Mouse (Mus musculus): ENCODE results near the gene Ppp1r10.
"Not testable (repeated sequence)": the region's sequence is repeated elsewhere in the genome, so short reads cannot be mapped to it uniquely, and the experiment has no call there.

Ppp1r10 gene

GRCm38 (mm10) chr17:35930627-35931026, 14.4 kb downstream of the Ppp1r10 start:
- no peak for DNase-seq (ENCODE audit: low read depth, low spot score)

DNA sequence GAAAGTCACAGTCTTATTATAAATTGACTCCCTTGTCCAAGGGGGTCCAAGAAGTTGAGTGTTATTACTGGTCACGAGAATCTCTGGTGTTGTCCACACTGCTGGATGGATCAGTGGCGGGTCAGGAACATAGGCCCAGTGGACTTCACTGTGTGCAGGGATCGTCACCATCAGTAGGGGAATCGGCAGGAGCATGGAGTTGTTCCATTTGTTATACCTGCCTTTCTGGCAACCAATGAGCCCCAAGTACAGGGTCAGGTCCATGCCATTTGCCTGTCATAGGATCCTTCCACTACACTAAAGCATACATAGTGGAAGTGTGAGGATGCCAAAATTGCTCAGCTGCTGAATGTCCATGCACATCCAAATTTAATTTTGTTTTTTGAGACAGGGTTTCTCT, 16.4 kb downstream of the Ppp1r10 start:
- DNase-seq (ENCODE audit: low read depth, low spot score), result no peak

DNA sequence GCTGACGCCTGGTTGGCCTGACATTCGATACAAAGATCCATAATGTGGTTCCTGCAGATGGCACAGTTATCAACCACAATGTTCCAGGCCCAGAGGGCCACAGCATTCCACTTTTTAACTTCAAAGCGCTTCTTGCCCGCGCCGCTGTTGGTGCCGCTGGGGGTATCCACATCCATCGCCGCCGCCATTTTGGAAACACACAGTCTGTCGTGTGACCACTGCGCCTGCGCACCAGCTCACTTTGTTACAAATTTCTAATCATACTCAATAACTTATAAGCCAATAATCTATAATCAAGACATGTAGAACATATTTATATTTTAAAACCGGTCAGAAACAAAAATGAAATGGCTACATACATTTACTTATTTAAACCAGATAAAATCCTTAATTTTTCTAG, 19.5 kb downstream of the Ppp1r10 start:
- DNase-seq (ENCODE audit: low read depth, low spot score), result peak; percentile 58

- peak; percentile 89 for DNase-seq (ENCODE audit: low read depth, low spot score)
Observed at GRCm38 (mm10) chr17:35937700-35938348, 21.6 kb downstream of the Ppp1r10 start.

DNA sequence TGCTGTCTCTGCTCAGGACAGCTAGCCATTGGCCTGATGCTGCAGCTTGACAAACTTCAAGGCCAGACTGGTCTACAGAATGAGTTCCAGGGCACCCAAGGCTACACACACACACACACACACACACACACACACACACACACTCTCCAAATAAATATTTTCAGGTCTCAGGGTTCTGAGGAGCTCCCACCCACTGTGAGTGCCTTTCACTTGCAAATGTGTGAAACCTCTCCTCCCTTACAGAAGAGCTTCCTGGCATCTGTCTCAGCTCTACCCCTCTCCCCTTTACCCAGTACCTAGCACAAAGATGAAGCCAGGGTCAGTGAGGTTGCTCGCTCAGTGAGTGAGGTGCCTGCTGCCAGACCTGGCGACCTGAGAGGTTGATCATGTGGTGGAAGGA, 22.9 kb downstream of the Ppp1r10 start:
- DNase-seq (ENCODE audit: low read depth, low spot score), result peak; percentile 95

DNA sequence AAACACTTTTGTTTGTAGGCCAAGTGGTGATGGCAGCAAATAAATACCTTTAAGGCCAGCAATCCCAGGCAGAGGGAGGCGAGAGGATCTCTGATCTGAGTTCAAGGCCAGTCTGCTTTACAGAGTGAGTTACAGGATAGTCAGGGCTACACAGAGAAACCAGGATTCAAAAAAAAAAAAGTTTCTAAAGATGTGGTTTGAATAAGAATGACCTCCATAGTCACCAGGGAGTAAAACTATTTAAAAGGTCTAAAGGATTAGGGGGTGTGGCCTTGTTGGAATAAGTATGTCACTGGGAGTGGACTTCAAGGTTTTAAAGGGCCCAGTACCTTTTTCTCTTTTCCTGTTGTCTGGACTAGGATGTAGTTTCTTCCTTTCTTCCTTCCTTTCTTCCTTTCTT, 23.7 kb downstream of the Ppp1r10 start:
- peak; percentile 97 for DNase-seq (ENCODE audit: low read depth, low spot score)

- DNase-seq (ENCODE audit: low read depth, low spot score), result not testable (repeated sequence)
Observed at GRCm38 (mm10) chr17:35950946-35951345, 34.7 kb downstream of the Ppp1r10 start.

DNA sequence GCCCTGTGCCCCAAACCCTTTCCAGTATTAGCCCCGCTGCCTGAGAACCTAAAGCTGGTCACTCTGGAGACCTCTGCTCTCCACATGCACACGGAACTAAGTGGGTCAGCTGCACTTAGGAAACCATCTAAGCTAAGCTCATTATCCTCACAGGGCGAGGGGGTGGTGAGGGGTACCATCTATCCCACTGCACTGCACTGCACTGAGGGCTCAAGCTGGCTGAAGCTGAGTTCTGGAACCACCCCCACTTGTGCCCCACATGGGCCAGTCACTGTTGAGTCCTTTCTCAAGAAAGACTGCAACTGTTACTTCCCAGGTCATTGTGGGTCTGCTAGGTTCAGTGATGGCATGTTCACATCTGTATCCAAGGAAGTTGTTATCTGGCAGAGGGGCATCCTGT, 36.3 kb downstream of the Ppp1r10 start:
- not testable (repeated sequence) for DNase-seq (ENCODE audit: low read depth, low spot score)

DNA sequence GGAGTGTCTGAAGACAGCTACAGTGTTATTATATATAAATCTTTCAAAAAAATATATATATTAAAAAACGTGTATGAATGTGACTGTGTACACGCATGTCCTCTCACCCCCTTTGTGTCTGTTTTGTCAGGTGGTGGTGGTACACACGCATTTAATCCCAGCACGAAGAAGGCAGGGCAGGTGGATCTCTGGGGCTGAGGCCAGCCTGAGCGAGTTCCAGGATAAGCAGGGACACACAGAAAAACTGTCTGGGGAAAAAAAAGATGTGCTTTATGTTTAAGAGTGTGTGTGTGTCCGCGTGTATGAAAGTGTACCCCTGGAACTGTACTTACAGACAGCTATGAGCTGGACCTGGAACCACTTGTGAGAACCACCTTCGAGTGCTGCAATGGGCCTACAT, 38.4 kb downstream of the Ppp1r10 start:
- no peak for DNase-seq (ENCODE audit: low read depth, low spot score)

GRCm38 (mm10) chr17:35958533-35959223, 42.4 kb downstream of the Ppp1r10 start:
- no peak for DNase-seq (ENCODE audit: low read depth, low spot score)

GRCm38 (mm10) chr17:35963279-35963678, 47.0 kb downstream of the Ppp1r10 start:
- no peak for DNase-seq (ENCODE audit: low read depth, low spot score)

GRCm38 (mm10) chr17:35967621-35968020, 51.4 kb downstream of the Ppp1r10 start:
- DNase-seq (ENCODE audit: low read depth, low spot score), result no peak

DNA sequence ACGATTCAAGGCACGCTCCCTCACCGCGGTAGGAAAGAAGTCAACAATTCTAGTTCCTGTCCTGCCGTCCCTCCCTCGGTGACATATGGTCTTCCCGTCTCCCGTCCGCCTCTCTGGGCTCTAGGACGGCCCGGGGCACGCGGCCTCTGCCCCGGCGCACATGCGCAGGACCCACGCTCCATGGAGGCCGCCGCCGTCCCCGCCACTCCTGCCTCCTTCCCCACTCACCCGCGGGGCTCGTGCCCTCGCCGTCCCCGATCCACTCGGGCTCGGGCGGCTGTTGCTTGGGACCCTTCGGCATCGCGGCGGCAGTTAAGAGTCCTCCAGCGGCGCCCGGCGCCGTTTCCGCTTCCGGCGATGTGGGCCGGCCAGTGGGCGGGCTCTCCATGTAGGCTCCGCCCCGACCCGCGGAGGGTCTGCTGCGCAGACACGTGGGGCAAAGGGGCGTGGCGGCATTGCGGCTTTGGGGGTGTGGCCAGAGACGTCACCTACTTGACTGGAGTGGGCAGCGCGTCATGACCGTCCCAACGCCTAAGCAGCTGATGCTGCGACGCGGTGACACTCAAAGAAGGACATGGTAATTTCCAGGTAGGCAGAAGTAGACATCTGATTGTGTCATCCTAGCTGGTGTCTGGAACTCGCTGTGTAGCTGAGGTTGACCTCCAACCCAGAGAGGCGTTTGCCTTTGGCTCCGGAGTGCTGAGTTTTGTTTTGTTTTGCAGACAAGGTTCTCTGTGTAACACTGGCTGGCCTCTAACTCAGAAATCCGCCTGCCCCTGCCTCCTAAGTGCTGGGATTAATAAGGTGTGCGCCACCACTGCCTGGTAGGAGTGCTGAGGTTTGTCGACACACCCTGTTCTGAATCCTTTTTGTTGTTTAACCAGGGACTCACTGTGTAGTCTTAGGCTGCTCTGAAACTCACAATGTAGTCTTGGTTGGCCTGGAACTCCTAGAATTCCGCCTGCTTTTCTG, 53.5 kb downstream of the Ppp1r10 start, which contains the start of gene Abcf1:
TSS of gene Abcf1 (minus strand) at position 344 of the 972 bp plus-strand sequence.
- peak; percentile 95 for DNase-seq (ENCODE audit: low read depth, low spot score)

DNA sequence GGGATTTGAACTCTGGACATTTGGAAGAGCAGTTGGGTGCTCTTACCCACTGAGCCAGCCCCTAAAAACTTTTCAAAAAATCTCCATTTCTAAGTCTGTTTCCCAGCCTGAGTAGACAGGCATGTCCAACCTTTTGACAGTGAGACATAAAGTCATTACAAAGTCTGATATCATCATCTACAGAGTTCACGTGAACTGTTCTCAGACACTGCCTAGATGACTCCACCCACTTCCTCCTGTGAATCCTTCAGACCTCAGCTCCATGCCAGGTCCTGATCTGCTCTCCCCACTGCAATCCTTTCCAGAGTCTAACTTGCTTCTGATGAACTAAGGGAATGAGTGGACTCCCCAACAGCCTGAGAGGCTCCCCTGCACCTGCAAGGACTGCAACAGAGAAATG, 55.9 kb downstream of the Ppp1r10 start:
- DNase-seq (ENCODE audit: low read depth, low spot score), result peak; percentile 50

DNA sequence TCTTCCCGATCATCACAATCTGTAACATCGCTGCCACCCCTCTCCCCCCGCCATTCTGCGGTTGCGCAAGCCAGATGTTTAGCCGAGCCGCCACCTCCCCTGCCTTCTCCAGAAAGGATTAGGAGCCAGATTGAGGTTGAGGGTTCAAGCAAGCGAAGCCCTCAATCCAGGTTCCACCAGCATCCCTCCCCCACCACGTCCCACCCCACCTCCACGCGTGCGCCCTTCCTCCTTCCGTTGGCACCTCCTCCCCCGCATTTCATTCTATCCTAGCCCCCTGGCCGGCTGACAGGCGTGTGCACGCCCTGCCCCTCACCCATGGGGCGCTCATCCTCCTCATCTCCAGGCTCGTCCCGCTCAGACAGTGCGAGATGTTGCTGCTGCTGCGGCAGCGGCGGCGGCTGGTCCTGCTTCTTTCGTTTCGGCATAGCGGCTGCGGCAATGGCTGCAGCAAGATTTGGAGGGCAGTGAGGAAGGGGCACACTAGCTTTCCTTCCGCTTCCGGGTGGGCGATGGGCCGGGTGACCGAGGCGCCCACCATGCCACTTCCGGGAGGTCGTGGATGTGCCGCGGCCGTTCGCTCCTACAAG, 62.7 kb downstream of the Ppp1r10 start:
- peak; percentile 92 for DNase-seq (ENCODE audit: low read depth, low spot score)

- DNase-seq (ENCODE audit: low read depth, low spot score), result peak; percentile 97
Observed at GRCm38 (mm10) chr17:35979401-35980362, 63.4 kb downstream of the Ppp1r10 start, which contains the start of the genes Gnl1 and Prr3. Gene Gnl1 (plus strand): TSS chr17:35979851. Gene Prr3 (minus strand): TSS chr17:35980236.

GRCm38 (mm10) chr17:35980363-35980754, 64.1 kb downstream of the Ppp1r10 start:
- peak; percentile 48 for DNase-seq (ENCODE audit: low read depth, low spot score)

- peak; percentile 82 for DNase-seq (ENCODE audit: low read depth, low spot score)
Observed at GRCm38 (mm10) chr17:35981776-35982175, 65.5 kb downstream of the Ppp1r10 start.

Data from R1 (cell line).